Mouse (Mus musculus) neural tube, embryonic 12.5 days (tissue): Measurements from ENCODE around the gene Nup43. TPM values are rescaled to one million over a fixed set of nuclear protein-coding genes. Genes with fewer than 3 reads are reported as not detected.
A peak's percentile ranks its signal among the peaks of the same experiment; 100 is the strongest.

Source experiments
- ATAC-seq: fragments of 200-750 bp; cut with Nextera tagmentation; 2 replicates; pipeline ENCODE4 v1.8.0; 2017; ENCODE audit warnings: low read depth, mild to moderate bottlenecking, moderate TSS enrichment, moderate library complexity; ENCODE audit not compliant: low FRiP score
- H3K27ac ChIP-seq: fragments of 300-500 bp; sonication (generic); 2 replicates; pipeline ENCODE4 v1.5.1; 2016
- H3K27me3 ChIP-seq: fragments of 300-500 bp; sonication (generic); replicated peaks from 2 replicates; pipeline ENCODE4 v1.6.1; 2016; ENCODE audit warnings: mild to moderate bottlenecking
- H3K36me3 ChIP-seq: fragments of 300-500 bp; sonication (generic); 2 replicates; pipeline ENCODE4 v1.6.1; 2016; ENCODE audit warnings: mild to moderate bottlenecking
- H3K4me1 ChIP-seq: fragments of 300-500 bp; sonication (generic); 2 replicates; pipeline ENCODE4 v1.6.1; 2016
- H3K4me2 ChIP-seq: fragments of 300-500 bp; sonication (generic); replicated peaks from 2 replicates; pipeline ENCODE4 v1.6.1; 2016; ENCODE audit warnings: mild to moderate bottlenecking
- H3K4me3 ChIP-seq: fragments of 300-500 bp; sonication (generic); 2 replicates; pipeline ENCODE4 v1.5.1; 2016
- H3K9ac ChIP-seq: fragments of 300-500 bp; sonication (generic); 2 replicates; pipeline ENCODE4 v1.6.1; 2016; ENCODE audit warnings: mild to moderate bottlenecking
- H3K9me3 ChIP-seq: fragments of 300-500 bp; sonication (generic); 2 replicates; pipeline ENCODE4 v1.6.1; 2016; ENCODE audit warnings: mild to moderate bottlenecking
- WGBS: fragments of 180-500 bp; shearing (Covaris S2); methylation state at CpG from one replicate; pipeline ENCODE4 v1.1.7; 2016; 5-methylcytosine and 5-hydroxymethylcytosine counted together
- polyA plus RNA-seq: library from polyadenylated mRNA; unstranded; fragments of >200 nt; fragmentation: Nextera tagmentation; extraction: Ambion mirVana; gene quantifications from 2 replicates; pipeline ENCODE4 v1.2.1, GENCODE M21; 2016

The Nup43 gene
- polyA plus RNA-seq, 1 experiment from 2014 or later: 40.5 TPM

- peaks cover 23% of the 10 kb centered on the region for H3K36me3 ChIP-seq
- WGBS: 89% methylated on average over 2 of the region's 2 CpGs
- no peak for ATAC-seq
- no peaks in the 10 kb centered on the region for H3K27me3 ChIP-seq
- H3K27ac ChIP-seq: no peak overlapping the region
- no peaks in the 10 kb centered on the region for H3K9me3 ChIP-seq
- no peak overlapping the region for H3K9ac ChIP-seq
- no peak overlapping the region for H3K4me3 ChIP-seq
- no peak overlapping the region for H3K4me2 ChIP-seq
- H3K4me1 ChIP-seq: no peaks in the 10 kb centered on the region
Measured at GRCm38 (mm10) chr10:7651057-7651456, 16.2 kb upstream of the Nup43 start.

GRCm38 (mm10) chr10:7662471-7663141 lies 4.7 kb upstream of the Nup43 start:
- no peaks in the 10 kb centered on the region for H3K9me3 ChIP-seq
- peak overlapping the region; percentile 88 for H3K4me2 ChIP-seq
- H3K4me1 ChIP-seq: no peaks in the 10 kb centered on the region
- WGBS: under 1% methylated on average over 44 of the region's 44 CpGs
- peak; percentile 75 for ATAC-seq
- no peaks in the 10 kb centered on the region for H3K36me3 ChIP-seq
- H3K9ac ChIP-seq: peak overlapping the region; percentile 86
- H3K27ac ChIP-seq: peak overlapping the region; percentile 81
- H3K27me3 ChIP-seq: no peaks in the 10 kb centered on the region
- H3K4me3 ChIP-seq: peak overlapping the region; percentile 92

- Histone ChIP-seq H3K36me3 (no peaks in the 10 kb centered on the region), H3K27ac (peak overlapping the region; percentile 81), H3K4me2 (peak overlapping the region; percentile 88), H3K4me3 (peak overlapping the region; percentile 92), H3K27me3 (no peaks in the 10 kb centered on the region), H3K9ac (peak overlapping the region; percentile 86), H3K9me3 (no peaks in the 10 kb centered on the region), H3K4me1 (peaks cover 7% of the 10 kb centered on the region)
- peak; percentile 93 for ATAC-seq
- WGBS: 1% methylated on average over 64 of the region's 64 CpGs
Measured at GRCm38 (mm10) chr10:7663159-7664026, 3.9 kb upstream of the Nup43 start.

DNA sequence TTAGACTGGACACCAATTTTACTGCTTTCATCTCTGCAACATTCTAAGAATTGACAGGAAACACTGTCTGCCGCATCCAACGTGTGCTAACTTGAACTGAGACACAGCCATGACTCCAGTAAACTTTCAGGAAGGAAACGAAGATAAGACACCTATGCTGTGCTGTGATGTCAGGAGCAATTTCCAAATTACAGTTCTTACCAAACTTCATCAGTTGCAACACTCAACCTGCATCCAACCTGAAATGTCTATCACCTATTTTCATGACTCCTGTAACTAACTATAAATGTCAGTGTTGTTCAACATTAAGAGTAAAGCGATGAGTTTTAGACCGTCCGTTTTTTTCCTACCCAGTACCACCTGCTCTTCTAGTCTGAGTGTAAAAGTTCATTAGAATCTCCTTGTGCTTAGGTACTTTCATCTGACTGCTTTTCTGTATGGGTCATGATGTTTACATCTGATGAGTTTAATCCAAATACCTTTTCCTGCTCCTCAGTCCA lies 3.2 kb upstream of the Nup43 start:
- H3K36me3 ChIP-seq: no peaks in the 10 kb centered on the region
- peaks cover 10% of the 10 kb centered on the region for H3K4me1 ChIP-seq
- peak overlapping the region; percentile 92 for H3K4me3 ChIP-seq
- 72% methylated on average over 6 of the region's 6 CpGs for WGBS
- H3K9me3 ChIP-seq: no peaks in the 10 kb centered on the region
- H3K27ac ChIP-seq: no peak overlapping the region
- no peaks in the 10 kb centered on the region for H3K27me3 ChIP-seq
- H3K9ac ChIP-seq: peak overlapping the region; percentile 86
- peak overlapping the region; percentile 88 for H3K4me2 ChIP-seq
- no peak for ATAC-seq

- peaks cover 5% of the 10 kb centered on the region for H3K36me3 ChIP-seq
- H3K9me3 ChIP-seq: no peaks in the 10 kb centered on the region
- no peak overlapping the region for H3K4me2 ChIP-seq
- ATAC-seq: no peak
- H3K9ac ChIP-seq: no peak overlapping the region
- 96% methylated on average over 1 of the region's 1 CpGs for WGBS
- no peak overlapping the region for H3K4me3 ChIP-seq
- no peak overlapping the region for H3K27ac ChIP-seq
- H3K4me1 ChIP-seq: peaks cover 10% of the 10 kb centered on the region
- H3K27me3 ChIP-seq: no peaks in the 10 kb centered on the region
Measured at GRCm38 (mm10) chr10:7664889-7665288, 2.4 kb upstream of the Nup43 start.

- Histone ChIP-seq H3K27me3 (no peaks in the 10 kb centered on the region), H3K9me3 (no peaks in the 10 kb centered on the region), H3K4me3 (no peak overlapping the region), H3K9ac (no peak overlapping the region), H3K4me2 (no peak overlapping the region), H3K36me3 (peaks cover 64% of the 10 kb centered on the region), H3K27ac (no peak overlapping the region), H3K4me1 (peaks cover under 1% of the 10 kb centered on the region; the same call in 1 of the 2 replicates)
- no peak for ATAC-seq
- WGBS: 73% methylated on average over 1 of the region's 1 CpGs
Measured at GRCm38 (mm10) chr10:7673673-7674072, 6.4 kb downstream of the Nup43 start.

DNA sequence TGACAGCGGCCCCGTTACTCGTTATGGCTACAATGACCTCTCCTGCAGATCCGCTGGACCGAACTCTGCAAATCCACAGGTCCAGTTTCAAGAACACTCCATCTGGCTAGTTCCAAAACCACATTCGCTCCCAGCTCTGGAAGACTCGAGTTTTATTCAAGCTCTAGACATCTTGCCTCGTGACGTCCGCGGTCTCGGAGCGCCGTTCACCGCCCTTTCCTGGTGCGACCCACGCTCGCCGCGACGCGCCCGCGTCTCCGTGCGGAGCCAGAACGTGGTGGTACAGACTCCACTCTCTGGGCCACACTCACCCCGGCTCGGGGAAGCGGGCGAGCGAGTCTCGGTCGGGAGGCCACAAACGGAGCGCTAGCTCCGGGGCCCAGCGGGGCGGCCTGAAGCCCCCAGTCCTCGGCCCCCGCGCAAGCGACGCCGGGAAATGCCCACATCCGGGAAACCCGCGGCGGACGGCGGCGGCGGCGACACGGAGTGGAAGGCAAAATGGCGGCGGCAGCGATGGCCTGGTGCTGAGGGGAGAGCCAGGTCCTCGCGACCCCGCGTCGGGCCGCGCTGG lies 13.5 kb downstream of the Nup43 start, which contains the start of the genes Pcmt1 and Lats1:
Pcmt1 (minus strand) TSS at position 406 of the 571 bp plus-strand sequence.
Lats1 (plus strand) TSS at position 484 of the 571 bp plus-strand sequence.
- under 1% methylated on average over 65 of the region's 65 CpGs for WGBS

DNA sequence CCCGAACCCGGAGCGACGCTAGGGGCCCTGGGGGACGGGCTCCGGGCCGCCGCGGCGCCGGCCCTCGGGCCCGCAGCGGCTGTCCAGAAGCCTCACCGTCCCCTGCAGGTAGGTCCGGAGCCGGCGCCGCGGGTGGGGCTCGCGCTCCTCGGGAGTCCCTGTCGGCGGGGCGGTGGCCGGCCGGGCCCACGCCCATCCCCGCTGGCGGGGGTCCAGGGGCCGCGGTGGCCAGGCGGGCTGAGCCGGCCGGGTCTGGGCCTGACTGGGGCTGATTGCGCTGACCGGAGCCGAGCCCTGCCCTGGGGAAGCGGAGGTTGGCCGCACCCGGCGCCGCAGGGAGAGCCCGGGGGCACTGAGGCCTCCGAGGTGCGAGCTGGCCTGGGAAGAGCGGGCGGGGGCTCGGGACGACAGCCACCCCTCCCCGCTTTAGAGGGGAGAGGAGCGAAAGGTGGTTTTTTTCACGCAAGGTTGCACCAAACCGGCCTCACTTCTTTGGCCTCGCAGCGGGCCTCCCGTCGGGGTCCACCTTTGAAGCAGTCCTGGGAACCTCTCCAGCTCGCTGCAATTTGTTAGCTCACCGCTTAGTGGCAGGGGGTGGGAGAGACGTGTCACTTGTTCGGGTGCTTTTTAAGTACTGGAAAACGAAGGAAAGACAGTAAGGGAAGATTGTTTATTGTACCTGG lies 14.2 kb downstream of the Nup43 start:
- Histone ChIP-seq H3K9me3 (no peaks in the 10 kb centered on the region), H3K9ac (peak overlapping the region; percentile 100), H3K4me3 (peak overlapping the region; percentile 100), H3K4me1 (peaks cover 27% of the 10 kb centered on the region), H3K4me2 (peak overlapping the region; percentile 77), H3K27me3 (no peaks in the 10 kb centered on the region), H3K36me3 (peaks cover 27% of the 10 kb centered on the region), H3K27ac (peak overlapping the region; percentile 92)
- ATAC-seq: peak; percentile 89
- WGBS: under 1% methylated on average over 64 of the region's 64 CpGs

More for the DNA sequence above, 13.5 kb downstream of the Nup43 start, which contains the start of the genes Pcmt1 and Lats1:
- Histone ChIP-seq H3K36me3 (peaks cover 33% of the 10 kb centered on the region), H3K27ac (peak within 1 kb of the TSS; percentile 92), H3K9ac (peak within 1 kb of the TSS; percentile 100), H3K9me3 (no peaks in the 10 kb centered on the region), H3K4me2 (peak within 1 kb of the TSS; percentile 77), H3K4me1 (peaks cover 27% of the 10 kb centered on the region), H3K27me3 (no peaks in the 10 kb centered on the region), H3K4me3 (peak within 1 kb of the TSS; percentile 100)
- peak; percentile 89 for ATAC-seq

- Histone ChIP-seq H3K27ac (no peak overlapping the region), H3K27me3 (no peaks in the 10 kb centered on the region), H3K4me1 (peaks cover 27% of the 10 kb centered on the region), H3K9me3 (no peaks in the 10 kb centered on the region), H3K4me2 (peak overlapping the region; percentile 77), H3K4me3 (peak overlapping the region; percentile 100), H3K9ac (no peak overlapping the region), H3K36me3 (peaks cover 22% of the 10 kb centered on the region)
- 76% methylated on average over 3 of the region's 3 CpGs for WGBS
- ATAC-seq: no peak
Measured at GRCm38 (mm10) chr10:7682249-7682648, 14.9 kb downstream of the Nup43 start.

GRCm38 (mm10) chr10:7686902-7687301 lies 19.6 kb downstream of the Nup43 start:
- 96% methylated on average over 6 of the region's 6 CpGs for WGBS
- Histone ChIP-seq H3K27me3 (no peaks in the 10 kb centered on the region), H3K4me1 (peaks cover 13% of the 10 kb centered on the region), H3K36me3 (peaks cover 10% of the 10 kb centered on the region), H3K9ac (no peak overlapping the region), H3K4me3 (no peak overlapping the region), H3K27ac (no peak overlapping the region), H3K4me2 (no peak overlapping the region), H3K9me3 (no peaks in the 10 kb centered on the region)
- ATAC-seq: no peak

DNA sequence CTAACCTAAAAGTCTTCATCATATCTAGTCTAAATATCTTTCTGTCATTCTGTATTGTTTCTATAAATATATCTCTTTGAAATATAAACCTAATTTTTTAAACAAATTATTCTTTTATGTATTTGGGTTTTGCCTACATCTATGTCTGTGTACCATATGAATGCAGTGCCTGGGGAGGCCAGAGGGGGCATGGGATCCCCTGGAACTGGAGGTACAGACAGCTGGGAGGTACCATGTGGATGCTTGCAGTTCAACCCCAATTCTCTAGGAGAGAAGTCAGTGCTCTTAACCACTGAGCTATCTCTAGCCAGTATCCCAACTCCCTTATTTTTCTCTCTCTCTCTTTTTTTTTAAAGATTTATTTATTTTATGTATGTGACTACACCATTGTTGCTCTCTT lies 28.0 kb downstream of the Nup43 start:
- peaks cover 70% of the 10 kb centered on the region for H3K36me3 ChIP-seq
- H3K4me2 ChIP-seq: no peak overlapping the region
- no peak overlapping the region for H3K9ac ChIP-seq
- ATAC-seq: no peak
- H3K27ac ChIP-seq: no peak overlapping the region
- H3K9me3 ChIP-seq: no peaks in the 10 kb centered on the region
- no peaks in the 10 kb centered on the region for H3K4me1 ChIP-seq
- H3K4me3 ChIP-seq: no peak overlapping the region
- H3K27me3 ChIP-seq: no peaks in the 10 kb centered on the region
